In the genomic region with DNA sequence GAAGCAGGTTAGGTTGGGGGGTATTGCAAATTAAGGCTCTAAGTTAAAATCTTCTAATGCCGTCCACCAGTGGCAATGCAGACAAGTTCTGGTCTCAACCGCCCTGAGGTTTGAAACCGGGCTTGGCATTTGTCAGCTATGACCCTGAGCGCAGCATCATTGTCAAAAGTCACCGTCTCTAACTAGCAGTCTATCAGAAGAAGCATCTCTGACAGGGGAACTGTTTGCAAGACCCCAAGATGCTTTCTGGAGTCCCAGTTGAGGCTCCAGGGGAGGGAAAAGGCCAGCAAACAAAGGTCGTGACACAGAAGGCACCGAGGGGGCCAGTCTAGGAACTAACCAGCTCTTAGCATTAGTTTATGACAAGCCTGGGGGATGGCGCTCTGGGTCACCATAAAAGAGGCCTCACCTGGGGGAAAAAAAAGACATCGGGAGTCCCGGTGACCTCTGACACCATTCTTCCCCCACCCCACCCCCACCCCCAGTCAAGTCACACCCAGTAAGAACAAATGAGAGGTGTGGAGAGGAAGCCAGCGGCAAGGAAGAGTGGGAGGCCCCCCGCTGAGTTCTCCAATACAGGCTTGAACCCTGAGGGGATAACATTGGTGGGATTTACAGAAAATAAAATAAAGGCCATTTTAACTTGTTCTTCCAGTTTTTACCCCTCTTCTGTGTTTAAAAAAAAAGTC, we compare ENCODE assay signal across 29 mouse cellular contexts. TPM values are rescaled to one million over a fixed set of nuclear protein-coding genes. Genes with fewer than 3 reads are reported as not detected.
DNase-seq lines count a peak whose midpoint lies in the region; ATAC-seq and TF ChIP-seq lines count a peak whose summit lies in the region.
"Had no signal": no experiment of that assay in that cellular context is flagged by ENCODE, and none has a peak within 500 bp of the region (broad histone marks: within the 10 kb centered on the region; RNA-seq: fewer than 3 reads in every experiment).

No protein-coding gene starts in this region.

- TF ChIP-seq CTCF in E14TG2a.4 (conservative IDR thresholded peaks at IDR 0.05; ENCODE audit: low read length) = no peak

- H3K9me3 ChIP-seq in forebrain, embryonic 10.5 days = no peaks in the 10 kb centered on the region
- no peaks in the 10 kb centered on the region for H3K9me3 ChIP-seq in forebrain, embryonic 11.5 days (ENCODE audit: control insufficient read depth, low read length)
- H3K9me3 ChIP-seq in E14TG2a.4 (ENCODE audit: low read length) (no peaks in the 10 kb centered on the region), ES-E14 (ENCODE audit: control insufficient read depth, insufficient read depth, low read depth, low read length) (no peaks in the 10 kb centered on the region)
- H3K9me3 ChIP-seq in intestine, embryonic 16.5 days (ENCODE audit: control insufficient read depth, low read length) = no peaks in the 10 kb centered on the region
- H3K9me3 ChIP-seq: forebrain, embryonic 12.5 days; forebrain, embryonic 15.5 days; G1E; heart, embryonic 12.5 days; heart, embryonic 15.5 days; hindbrain, embryonic 10.5 days; hindbrain, embryonic 13.5 days had no signal

- no peak overlapping the region; the same call in 1 of the 2 replicates for H3K9ac ChIP-seq in forebrain, embryonic 11.5 days (ENCODE audit: low read length)
- H3K9ac ChIP-seq in ES-E14 (ENCODE audit: insufficient read depth, low read depth, low read length, poor library complexity, severe bottlenecking) = peak overlapping the region; percentile 16; the same call in 1 of the 2 replicates
- H3K9ac ChIP-seq in intestine, embryonic 16.5 days (ENCODE audit: low read depth, low read length) = no peak overlapping the region
- H3K9ac ChIP-seq: forebrain, embryonic 12.5 days; forebrain, embryonic 15.5 days; heart, embryonic 12.5 days; heart, embryonic 15.5 days; hindbrain, embryonic 13.5 days had no signal

- peaks cover 30% of the 10 kb centered on the region; the same call in 1 of the 2 replicates for H3K27me3 ChIP-seq in forebrain, embryonic 10.5 days (ENCODE audit: poor library complexity, severe bottlenecking)
- H3K27me3 ChIP-seq in forebrain, embryonic 11.5 days (ENCODE audit: control insufficient read depth, insufficient read depth, low read length) = no peaks in the 10 kb centered on the region
- H3K27me3 ChIP-seq in E14TG2a.4 (ENCODE audit: insufficient read depth, low read length) = no peaks in the 10 kb centered on the region
- no peaks in the 10 kb centered on the region for H3K27me3 ChIP-seq in intestine, embryonic 16.5 days (replicated peaks; ENCODE audit: control insufficient read depth, insufficient read depth, low read length)
- H3K27me3 ChIP-seq: forebrain, embryonic 15.5 days; hindbrain, embryonic 13.5 days; Patski had no signal

- H3K4me3 ChIP-seq in forebrain, embryonic 10.5 days = no peak overlapping the region
- no peak overlapping the region for H3K4me3 ChIP-seq in forebrain, embryonic 11.5 days (ENCODE audit: low read depth, low read length)
- H3K4me3 ChIP-seq in E14TG2a.4 (replicated peaks; ENCODE audit: low read length) = peak overlapping the region; percentile 64
- 0 out of 4 replicates have a peak overlapping the region, but pooled peaks of 1 of the 2 experiments have one; percentile 7 for H3K4me3 ChIP-seq in ES-E14 (ENCODE audit: insufficient read depth in 1 of 2, low read depth in 1 of 2, low read length in 2 of 2, poor library complexity in 1 of 2, severe bottlenecking in 1 of 2)
- no peak overlapping the region for H3K4me3 ChIP-seq in intestine, embryonic 16.5 days (ENCODE audit: low read length)
- H3K4me3 ChIP-seq: forebrain, embryonic 12.5 days; forebrain, embryonic 15.5 days; heart, embryonic 12.5 days; heart, embryonic 15.5 days; hindbrain, embryonic 10.5 days; hindbrain, embryonic 13.5 days had no signal

- in situ Hi-C loops in ES-E14 (cut with MboI; ENCODE audit: low sequenced_read_pairs in 2 of 2, unreplicated experiment in 2 of 2) = no loop called here

- peaks cover 34% of the 10 kb centered on the region for H3K4me1 ChIP-seq in forebrain, embryonic 10.5 days
- 0 out of 2 replicates have a peak, but pooled peaks cover 3% of the 10 kb centered on the region for H3K4me1 ChIP-seq in forebrain, embryonic 11.5 days (replicated peaks; ENCODE audit: control insufficient read depth, insufficient read depth, low read length)
- H3K4me1 ChIP-seq in E14TG2a.4 (replicated peaks; ENCODE audit: low read depth, low read length) (peaks cover 93% of the 10 kb centered on the region), ES-E14 (ENCODE audit: control insufficient read depth in 2 of 2, insufficient read depth in 2 of 2, low read length in 2 of 2, poor library complexity in 1 of 2) (peaks cover 27 to 54% of the 10 kb centered on the region in 2 experiments)
- H3K4me1 ChIP-seq in intestine, embryonic 16.5 days (ENCODE audit: control insufficient read depth, insufficient read depth, low read length) = 0 out of 2 replicates have a peak, but pooled peaks cover 4% of the 10 kb centered on the region
- H3K4me1 ChIP-seq: forebrain, embryonic 15.5 days; heart, embryonic 15.5 days; hindbrain, embryonic 13.5 days had no signal

- ATAC-seq in forebrain, embryonic 11.5 days (replicated peaks; ENCODE audit: low FRiP score) = no peak
- ATAC-seq in intestine, embryonic 16.5 days = peak; percentile 49; the same call in 1 of the 2 replicates
- ATAC-seq: activated CD4-positive, CD25-positive, alpha-beta regulatory T cell, adult 4 months; forebrain, embryonic 15.5 days; hindbrain, embryonic 16.5 days; Patski had no signal

- no peak for DNase-seq in forebrain, embryonic 10.5 days (ENCODE audit: extremely low spot score, low spot score)
- no peak for DNase-seq in forebrain, embryonic 11.5 days (ENCODE audit: low spot score)
- peak; percentile 86 for DNase-seq in ES-E14 (ENCODE audit: low read depth, low spot score)
- DNase-seq in natural killer cell, adult 2 months (ENCODE audit: low spot score in 2 of 2) = no peak
- no peak for DNase-seq in urinary bladder, postnatal 25 days (ENCODE audit: low spot score)
- no peak for DNase-seq in liver
- DNase-seq: adrenal gland, adult 8-10 months; adrenal gland, postnatal 25 days; cerebellum, adult 18-20 months; cerebellum, postnatal 10 days; cerebellum, postnatal 36 days; gastrocnemius, postnatal 25 days; heart, adult 18-20 months; heart, postnatal 10 days; heart, postnatal 36 days; kidney, adult 11 months had no signal

- 0 out of 2 replicates have a peak overlapping the region, but pooled peaks have one; percentile 13 for H3K27ac ChIP-seq in forebrain, embryonic 10.5 days
- H3K27ac ChIP-seq in forebrain, embryonic 11.5 days (ENCODE audit: low read depth, low read length) = no peak overlapping the region
- peak overlapping the region; percentile 96 for H3K27ac ChIP-seq in ES-E14 (ENCODE audit: insufficient read depth, low read depth, low read length, poor library complexity, severe bottlenecking)
- no peak overlapping the region for H3K27ac ChIP-seq in intestine, embryonic 16.5 days (ENCODE audit: low read length)
- H3K27ac ChIP-seq: forebrain, embryonic 12.5 days; forebrain, embryonic 15.5 days; heart, embryonic 15.5 days; hindbrain, embryonic 10.5 days; hindbrain, embryonic 13.5 days had no signal

- 26% methylated on average over 12 of the region's 12 CpGs for WGBS in forebrain, embryonic 10.5 days
- 26% methylated on average over 12 of the region's 12 CpGs for WGBS in forebrain, embryonic 11.5 days
- 30% methylated on average over 12 of the region's 12 CpGs for WGBS in intestine, embryonic 16.5 days

- H3K36me3 ChIP-seq in forebrain, embryonic 10.5 days (replicated peaks) = no peaks in the 10 kb centered on the region
- no peaks in the 10 kb centered on the region for H3K36me3 ChIP-seq in forebrain, embryonic 11.5 days (ENCODE audit: control insufficient read depth, insufficient read depth, low read length)
- H3K36me3 ChIP-seq in E14TG2a.4 (ENCODE audit: insufficient read depth, low read length) (no peaks in the 10 kb centered on the region), ES-E14 (ENCODE audit: control insufficient read depth, insufficient read depth, low read length, poor library complexity, severe bottlenecking) (no peaks in the 10 kb centered on the region)
- no peaks in the 10 kb centered on the region for H3K36me3 ChIP-seq in intestine, embryonic 16.5 days (ENCODE audit: control insufficient read depth, insufficient read depth, low read length)
- H3K36me3 ChIP-seq: forebrain, embryonic 12.5 days; forebrain, embryonic 15.5 days; G1E; heart, embryonic 12.5 days; heart, embryonic 15.5 days; hindbrain, embryonic 10.5 days; hindbrain, embryonic 13.5 days had no signal

- no peak overlapping the region for H3K4me2 ChIP-seq in forebrain, embryonic 11.5 days (ENCODE audit: low read depth, low read length, severe bottlenecking)
- no peak overlapping the region for H3K4me2 ChIP-seq in intestine, embryonic 16.5 days (ENCODE audit: low read depth, low read length)
- H3K4me2 ChIP-seq: forebrain, embryonic 12.5 days; forebrain, embryonic 15.5 days; heart, embryonic 12.5 days; heart, embryonic 15.5 days; hindbrain, embryonic 13.5 days had no signal

TF ChIP-seq in ES-E14, 5 proteins besides CTCF, POLR2A, EP300 and RAD21:
- no peak for TF ChIP-seq ZC3H11A (IDR thresholded peaks at IDR 0.05; ENCODE audit: borderline replicate concordance, low read depth, low read length)

RNA-seq across cellular contexts. Expression of gene Grhl3, which starts 7.9 kb away (rescaled TPM):
- 3.4 and 3.9 TPM in 2 replicates for polyA plus RNA-seq in forebrain, embryonic 10.5 days (2016; fragmentation: Nextera tagmentation; extraction: Ambion mirVana)
- 3.9 and 4.5 TPM in 2 replicates for polyA plus RNA-seq in forebrain, embryonic 11.5 days (2014; fragmentation: Nextera tagmentation; extraction: Ambion mirVana)
- 6.2 and 6.7 TPM in 2 replicates for total RNA-seq in ES-E14 (2012; rRNA removed)
- polyA plus RNA-seq in intestine, embryonic 16.5 days (2015; fragmentation: Nextera tagmentation; extraction: Ambion mirVana) = 2.5 and 2.9 TPM in 2 replicates
- total RNA-seq: adrenal gland, postnatal 25 days; G1E; heart, adult 18-20 months; heart, postnatal 36 days had no signal
- polyA plus RNA-seq: activated CD4-positive, CD25-positive, alpha-beta regulatory T cell, adult 4 months; G1E; gonadal fat pad, adult 2 months; Patski had no signal

Comparison
In these comparisons a context has a peak if more than half of its experiments do, and no peak if none do; other contexts are left out.
1. H3K27ac ChIP-seq: peak in forebrain, embryonic 10.5 days (single experiment) and ES-E14 (single experiment); none in forebrain, embryonic 11.5 days (single experiment) and intestine, embryonic 16.5 days (single experiment).